Mouse (Mus musculus) midbrain, embryonic 16.5 days (tissue): ENCODE data around the gene Slc24a2. TPM values are rescaled to one million over a fixed set of nuclear protein-coding genes. Genes with fewer than 3 reads are reported as not detected.

ENCODE experiments used
- ATAC-seq: fragments of 200-750 bp; cut with Nextera tagmentation; 2 replicates; pipeline ENCODE4 v1.8.0; 2017; ENCODE audit warnings: moderate TSS enrichment
- H3K27ac ChIP-seq: fragments of 300-500 bp; sonication (generic); 2 replicates; pipeline ENCODE4 v1.5.1; 2014; ENCODE audit warnings: mild to moderate bottlenecking, low read length, mixed read lengths
- H3K27me3 ChIP-seq: fragments of 300-500 bp; sonication (generic); 2 replicates; pipeline ENCODE4 v1.6.1; 2014; ENCODE audit warnings: low read depth, low read length, mixed read lengths; ENCODE audit not compliant: control insufficient read depth, insufficient read depth
- H3K36me3 ChIP-seq: fragments of 300-500 bp; sonication (generic); 2 replicates; pipeline ENCODE4 v1.6.1; 2014; ENCODE audit warnings: mild to moderate bottlenecking, low read length, moderate library complexity, mixed read lengths; ENCODE audit not compliant: control insufficient read depth, insufficient read depth
- H3K4me1 ChIP-seq: fragments of 300-500 bp; sonication (generic); 2 replicates; pipeline ENCODE4 v1.6.1; 2014; ENCODE audit warnings: mild to moderate bottlenecking, low read length, mixed read lengths; ENCODE audit not compliant: control insufficient read depth, insufficient read depth
- H3K4me2 ChIP-seq: fragments of 300-500 bp; sonication (generic); 2 replicates; pipeline ENCODE4 v1.6.1; 2014; ENCODE audit warnings: mild to moderate bottlenecking, low read length, mixed read lengths
- H3K4me3 ChIP-seq: fragments of 300-500 bp; sonication (generic); 2 replicates; pipeline ENCODE4 v1.5.1; 2014; ENCODE audit warnings: low read depth, mild to moderate bottlenecking, low read length, moderate library complexity, mixed read lengths
- H3K9ac ChIP-seq: fragments of 300-500 bp; sonication (generic); 2 replicates; pipeline ENCODE4 v1.6.1; 2014; ENCODE audit warnings: low read depth, low read length, mixed read lengths
- H3K9me3 ChIP-seq: fragments of 300-500 bp; sonication (generic); replicated peaks from 2 replicates; pipeline ENCODE4 v1.6.1; 2014; ENCODE audit warnings: mild to moderate bottlenecking, low read length, mixed read lengths; ENCODE audit not compliant: control insufficient read depth, poor library complexity, severe bottlenecking
- WGBS: fragments of 180-500 bp; shearing (Covaris S2); extraction: QIAGEN DNeasy Blood & Tissue Kit; methylation state at CpG from one replicate; pipeline ENCODE4 v1.1.7; 2014; 5-methylcytosine and 5-hydroxymethylcytosine counted together
- polyA plus RNA-seq: library from polyadenylated mRNA; unstranded; fragments of >200 nt; fragmentation: Nextera tagmentation; extraction: Ambion mirVana; gene quantifications from 2 replicates; pipeline ENCODE4 v1.2.1, GENCODE M21; 2015

Gene Slc24a2
- polyA plus RNA-seq, 1 experiment from 2014 or later, result 4.5 TPM

DNA sequence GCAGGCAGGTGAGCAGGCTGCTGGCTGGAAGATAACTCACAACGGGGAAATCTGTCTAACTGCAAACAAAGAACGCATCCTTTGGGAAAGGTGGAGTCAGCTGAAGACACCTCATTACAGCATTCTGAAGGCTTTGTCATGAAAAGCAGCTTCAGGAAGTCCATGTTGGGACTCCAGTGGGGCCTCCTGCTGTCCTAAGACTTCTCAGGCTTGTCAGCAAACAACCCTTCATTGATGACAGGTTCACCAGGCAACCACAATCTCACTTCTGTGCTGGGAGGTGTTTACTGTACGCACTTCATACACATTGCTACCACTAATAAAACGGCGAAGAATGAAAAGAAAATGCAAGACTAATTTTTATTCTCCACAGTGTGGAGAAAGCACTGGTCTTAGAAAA lies 165.1 kb downstream of the Slc24a2 start:
- ATAC-seq, result no peak
- Histone ChIP-seq H3K27ac (no peak overlapping the region), H3K36me3 (no peaks in the 10 kb centered on the region), H3K27me3 (no peaks in the 10 kb centered on the region), H3K4me2 (no peak overlapping the region), H3K4me1 (peaks cover 6% of the 10 kb centered on the region; the same call in 1 of the 2 replicates), H3K9me3 (no peaks in the 10 kb centered on the region), H3K9ac (no peak overlapping the region), H3K4me3 (no peak overlapping the region)
- WGBS, result 80% methylated on average over 5 of the region's 5 CpGs

DNA sequence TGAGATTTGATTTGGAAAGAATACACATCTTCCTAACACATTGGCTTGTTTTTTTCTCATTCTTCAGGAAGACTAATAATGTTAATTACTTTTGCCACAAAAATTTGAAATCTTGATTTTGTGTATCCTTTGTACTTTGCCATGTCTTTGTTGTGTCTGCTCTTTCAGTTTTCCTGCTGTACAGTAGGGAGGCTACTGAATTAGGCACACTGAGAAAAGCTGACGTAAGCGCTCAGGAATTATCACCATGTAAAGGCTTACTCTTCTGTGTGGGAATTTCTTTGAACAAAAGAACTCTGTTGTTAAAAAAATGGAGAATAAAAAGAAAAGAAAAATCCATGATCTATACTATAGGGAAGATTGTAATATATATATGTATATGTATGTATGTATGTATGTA lies 165.7 kb downstream of the Slc24a2 start:
- Histone ChIP-seq H3K4me1 (peaks cover 6% of the 10 kb centered on the region; the same call in 1 of the 2 replicates), H3K36me3 (no peaks in the 10 kb centered on the region), H3K27me3 (no peaks in the 10 kb centered on the region), H3K9ac (no peak overlapping the region), H3K4me2 (no peak overlapping the region), H3K9me3 (no peaks in the 10 kb centered on the region), H3K4me3 (no peak overlapping the region), H3K27ac (no peak overlapping the region)
- ATAC-seq, result no peak
- 70% methylated on average over 2 of the region's 2 CpGs for WGBS

DNA sequence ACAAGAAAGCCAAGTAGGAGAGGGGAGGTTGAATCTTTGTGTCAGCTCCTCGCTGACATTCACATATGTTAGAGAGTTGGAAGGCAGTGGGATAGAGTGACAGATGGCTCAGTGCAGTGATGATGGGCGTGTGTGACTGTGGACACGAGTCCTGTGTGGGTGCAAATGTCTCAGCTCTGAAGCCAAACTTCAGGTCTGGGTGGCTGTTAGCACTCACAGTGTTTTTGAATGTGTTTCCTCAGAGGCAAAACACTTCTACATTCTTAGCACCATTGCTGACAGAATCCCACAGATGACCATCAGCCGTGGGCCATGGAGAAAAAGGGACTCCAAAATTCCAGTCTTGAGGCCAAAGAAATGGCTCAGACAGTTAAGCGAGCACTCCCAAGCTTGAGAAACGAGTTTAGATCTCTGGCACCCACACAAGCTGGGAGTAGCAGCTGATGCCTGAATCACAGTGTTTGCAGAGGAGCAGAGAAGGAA lies 167.5 kb downstream of the Slc24a2 start:
- no peak overlapping the region for H3K27ac ChIP-seq
- H3K27me3 ChIP-seq, result no peaks in the 10 kb centered on the region; the same call in 1 of the 2 replicates
- H3K4me3 ChIP-seq, result no peak overlapping the region
- H3K36me3 ChIP-seq, result no peaks in the 10 kb centered on the region
- H3K9ac ChIP-seq, result no peak overlapping the region
- 65% methylated on average over 6 of the region's 6 CpGs for WGBS
- H3K4me1 ChIP-seq, result peaks cover 6% of the 10 kb centered on the region; the same call in 1 of the 2 replicates
- no peak overlapping the region for H3K4me2 ChIP-seq
- ATAC-seq, result no peak
- no peaks in the 10 kb centered on the region for H3K9me3 ChIP-seq

DNA sequence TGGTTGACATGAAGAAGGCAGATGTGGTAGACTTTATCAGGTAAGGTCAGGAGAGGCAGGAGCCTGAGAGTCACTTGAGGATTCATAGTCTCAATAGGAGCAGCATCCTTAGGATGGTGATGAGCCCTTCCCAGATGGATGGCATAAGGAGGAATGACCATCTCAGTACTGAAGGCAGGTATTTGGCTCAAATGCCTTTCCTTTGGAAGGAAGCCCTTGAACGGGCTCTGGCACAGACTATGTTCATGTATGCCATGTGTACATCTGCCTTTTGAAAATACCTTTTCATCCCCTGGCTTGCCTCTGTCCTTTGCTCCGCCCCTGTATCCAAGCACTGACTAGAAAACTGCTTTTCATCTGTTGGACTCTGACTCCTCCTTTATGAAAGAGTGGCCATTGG lies 168.6 kb downstream of the Slc24a2 start:
- Histone ChIP-seq H3K27me3 (no peaks in the 10 kb centered on the region; the same call in 1 of the 2 replicates), H3K9ac (no peak overlapping the region), H3K4me3 (no peak overlapping the region), H3K36me3 (no peaks in the 10 kb centered on the region), H3K27ac (no peak overlapping the region), H3K9me3 (no peaks in the 10 kb centered on the region), H3K4me1 (peaks cover 9% of the 10 kb centered on the region), H3K4me2 (no peak overlapping the region)
- ATAC-seq, result no peak; the same call in 1 of the 2 replicates
- 56% methylated on average over 2 of the region's 2 CpGs for WGBS

DNA sequence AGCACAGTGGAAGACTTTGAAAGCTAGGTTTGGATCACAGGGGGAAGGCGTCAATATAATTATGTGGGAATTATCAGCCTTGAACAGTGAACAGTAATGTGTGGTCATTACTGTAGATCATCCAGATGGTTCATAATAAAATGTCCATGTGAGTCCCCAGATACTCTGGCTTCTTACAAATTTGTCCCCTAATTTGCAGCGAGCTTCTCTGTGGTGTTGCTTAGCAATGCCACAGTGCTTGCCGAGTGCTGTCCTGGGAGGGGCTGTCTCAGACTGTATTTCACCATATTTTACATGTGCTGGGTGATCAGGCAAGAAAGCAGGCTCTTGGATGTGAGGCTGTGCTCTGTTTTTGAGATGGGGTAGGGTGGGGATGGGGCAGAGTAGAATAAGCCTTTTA lies 172.7 kb downstream of the Slc24a2 start:
- H3K9ac ChIP-seq, result no peak overlapping the region
- peaks cover 9% of the 10 kb centered on the region for H3K4me1 ChIP-seq
- H3K36me3 ChIP-seq, result no peaks in the 10 kb centered on the region
- H3K27me3 ChIP-seq, result no peaks in the 10 kb centered on the region; the same call in 1 of the 2 replicates
- no peaks in the 10 kb centered on the region for H3K9me3 ChIP-seq
- no peak overlapping the region for H3K4me3 ChIP-seq
- ATAC-seq, result peak; percentile 83
- 29% methylated on average over 3 of the region's 3 CpGs for WGBS
- H3K4me2 ChIP-seq, result no peak overlapping the region
- H3K27ac ChIP-seq, result no peak overlapping the region

DNA sequence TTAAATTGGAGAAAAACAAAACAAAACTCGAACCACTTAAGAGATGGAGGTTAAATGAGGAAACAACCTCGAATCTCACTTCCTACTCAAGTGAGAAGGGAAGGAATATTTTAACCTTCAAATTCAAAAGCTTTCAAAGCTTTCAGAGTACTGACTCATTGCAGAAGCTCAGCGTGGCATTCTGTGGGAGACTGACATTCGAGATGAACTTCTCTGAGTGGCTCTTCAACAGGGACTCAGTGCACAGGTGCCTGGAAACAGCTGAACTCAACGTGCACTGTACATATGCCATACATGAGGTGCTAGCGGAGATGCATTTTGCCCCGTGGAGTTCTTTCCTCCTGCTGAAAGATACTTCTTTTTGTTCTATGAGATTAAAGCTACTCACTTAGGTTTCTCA lies 174.5 kb downstream of the Slc24a2 start:
- 85% methylated on average over 7 of the region's 7 CpGs for WGBS

DNA sequence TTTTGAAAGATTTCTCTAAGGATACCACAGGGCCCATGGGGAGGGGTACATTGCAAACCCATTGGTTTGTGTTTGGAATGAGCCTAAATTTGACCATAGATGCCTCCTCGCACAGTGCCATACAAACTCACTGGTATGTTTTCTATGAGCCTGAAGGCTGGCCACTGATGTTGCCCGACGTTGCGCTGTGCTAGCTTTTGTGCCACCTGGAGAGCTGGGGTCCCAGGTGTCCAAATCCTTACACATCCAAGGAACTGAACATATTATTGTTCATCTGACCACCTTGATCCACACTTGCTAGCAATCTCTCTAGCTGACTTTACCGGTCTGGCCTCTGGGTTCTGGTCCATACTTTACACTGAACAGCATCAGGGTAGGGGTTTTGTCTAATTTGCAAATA lies 177.4 kb downstream of the Slc24a2 start:
- ATAC-seq, result no peak
- no peaks in the 10 kb centered on the region for H3K9me3 ChIP-seq
- H3K9ac ChIP-seq, result no peak overlapping the region
- no peaks in the 10 kb centered on the region for H3K27me3 ChIP-seq
- no peak overlapping the region for H3K27ac ChIP-seq
- H3K4me3 ChIP-seq, result no peak overlapping the region
- H3K4me1 ChIP-seq, result peaks cover 3% of the 10 kb centered on the region
- no peak overlapping the region for H3K4me2 ChIP-seq
- 99% methylated on average over 5 of the region's 5 CpGs for WGBS
- no peaks in the 10 kb centered on the region for H3K36me3 ChIP-seq

More for the DNA sequence above, 174.5 kb downstream of the Slc24a2 start:
- H3K4me1 ChIP-seq, result peaks cover 3% of the 10 kb centered on the region
- H3K9me3 ChIP-seq, result no peaks in the 10 kb centered on the region
- no peaks in the 10 kb centered on the region; the same call in 1 of the 2 replicates for H3K27me3 ChIP-seq
- no peak overlapping the region for H3K27ac ChIP-seq
- no peak overlapping the region for H3K9ac ChIP-seq
- ATAC-seq, result no peak
- no peak overlapping the region for H3K4me3 ChIP-seq
- H3K4me2 ChIP-seq, result no peak overlapping the region
- no peaks in the 10 kb centered on the region for H3K36me3 ChIP-seq

DNA sequence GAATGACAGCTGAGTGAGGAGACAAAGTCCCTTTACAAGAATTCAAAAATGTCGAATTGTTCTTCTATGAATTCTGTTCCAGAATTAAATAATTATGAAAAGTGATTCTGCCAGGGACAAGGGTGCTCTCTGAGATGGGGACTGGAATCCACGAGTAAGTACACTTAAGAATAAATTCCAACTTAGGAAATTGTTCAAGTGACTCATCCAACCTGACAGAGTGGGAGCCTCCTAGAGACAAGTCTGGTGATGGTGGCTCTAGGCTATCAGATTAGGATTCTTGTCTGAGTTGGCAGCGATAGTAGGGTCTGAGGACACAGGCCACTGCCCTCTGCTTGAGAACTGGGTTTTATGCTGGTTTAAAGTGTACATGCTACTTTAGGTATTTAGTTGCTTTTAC lies 181.2 kb downstream of the Slc24a2 start:
- Histone ChIP-seq H3K4me3 (no peak overlapping the region), H3K9me3 (no peaks in the 10 kb centered on the region), H3K9ac (no peak overlapping the region), H3K27ac (no peak overlapping the region), H3K27me3 (no peaks in the 10 kb centered on the region), H3K4me1 (no peaks in the 10 kb centered on the region), H3K4me2 (no peak overlapping the region), H3K36me3 (no peaks in the 10 kb centered on the region)
- 83% methylated on average over 3 of the region's 3 CpGs for WGBS
- ATAC-seq, result no peak

DNA sequence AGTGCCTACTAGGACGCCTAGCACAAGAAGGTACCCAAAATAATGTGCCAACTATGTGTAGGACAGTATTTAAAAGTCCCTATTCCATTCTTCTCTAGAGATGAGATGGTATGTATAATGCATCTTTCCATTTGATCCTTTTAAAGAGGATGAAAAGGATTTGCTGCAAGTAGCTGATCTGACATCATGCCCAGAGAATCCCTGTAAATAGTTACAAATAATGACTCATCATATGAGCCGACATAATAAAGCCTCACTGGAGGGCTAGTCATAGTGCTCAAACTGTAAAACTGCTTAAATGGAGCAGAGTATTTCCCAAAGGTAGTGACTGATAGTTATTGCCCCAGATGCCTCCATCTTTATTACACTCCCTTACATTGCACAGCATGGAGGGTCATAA lies 183.1 kb downstream of the Slc24a2 start:
- Histone ChIP-seq H3K4me1 (no peaks in the 10 kb centered on the region), H3K36me3 (no peaks in the 10 kb centered on the region), H3K9ac (no peak overlapping the region), H3K27ac (no peak overlapping the region), H3K27me3 (no peaks in the 10 kb centered on the region), H3K4me3 (no peak overlapping the region), H3K4me2 (no peak overlapping the region), H3K9me3 (no peaks in the 10 kb centered on the region)
- WGBS, result 89% methylated on average over 2 of the region's 2 CpGs
- ATAC-seq, result no peak
